Mouse (Mus musculus) liver, adult (tissue): ENCODE measurements around the gene Amigo2.

ENCODE experiments used
- GATA4 ChIP-seq: IDR thresholded peaks from 2 replicates; pipeline ENCODE4 v1.6.1; 2014; ENCODE audit warnings: mild to moderate bottlenecking, low read length; ENCODE audit not compliant: insufficient replicate concordance

Gene Amigo2

DNA sequence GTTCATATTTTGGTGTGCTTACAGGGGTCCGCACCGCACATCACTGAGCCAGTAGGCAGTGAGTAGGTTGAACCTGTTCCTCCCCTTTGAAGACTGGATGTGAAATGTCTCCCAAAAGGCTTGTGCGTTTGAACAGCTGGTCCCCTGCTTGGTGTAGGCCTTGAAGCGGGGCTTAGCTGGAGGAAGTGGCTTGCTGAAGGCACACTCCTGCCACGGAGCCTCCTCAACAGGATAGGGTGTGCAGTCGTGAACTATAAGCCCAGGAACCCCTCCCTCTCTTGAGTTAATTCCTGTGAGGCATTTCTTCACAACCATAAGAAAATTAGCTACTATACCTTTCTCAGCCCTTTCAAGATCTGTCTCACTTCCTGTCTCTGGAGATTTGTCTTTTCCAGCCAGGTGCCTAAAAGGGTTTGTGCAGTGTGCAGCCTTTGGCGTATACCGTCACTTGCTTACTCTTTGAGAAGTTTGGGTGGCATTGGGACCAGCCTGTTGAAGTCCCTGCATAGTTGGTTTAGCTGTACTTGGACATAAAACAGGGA lies 5.5 kb upstream of the Amigo2 start:
- no peak for TF ChIP-seq GATA4

DNA sequence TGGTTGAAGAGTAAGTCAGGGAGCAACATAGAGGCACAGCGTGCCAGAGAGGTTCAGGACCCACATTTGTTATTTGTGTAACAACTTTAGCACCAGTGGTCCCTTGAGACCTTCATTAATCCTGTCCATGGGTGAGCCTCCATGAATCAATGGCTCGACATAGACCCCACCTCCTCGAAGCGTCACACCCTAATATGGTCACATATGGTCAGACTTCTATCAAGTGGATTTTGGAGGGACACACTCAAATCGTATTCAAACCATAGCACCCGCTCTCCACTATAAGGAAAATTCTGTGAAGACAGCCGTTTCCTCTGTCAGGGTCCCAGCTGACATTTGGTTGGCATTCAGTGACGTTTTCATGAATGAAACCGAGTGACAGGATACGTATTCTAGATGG lies 2.2 kb upstream of the Amigo2 start:
- no peak for TF ChIP-seq GATA4

DNA sequence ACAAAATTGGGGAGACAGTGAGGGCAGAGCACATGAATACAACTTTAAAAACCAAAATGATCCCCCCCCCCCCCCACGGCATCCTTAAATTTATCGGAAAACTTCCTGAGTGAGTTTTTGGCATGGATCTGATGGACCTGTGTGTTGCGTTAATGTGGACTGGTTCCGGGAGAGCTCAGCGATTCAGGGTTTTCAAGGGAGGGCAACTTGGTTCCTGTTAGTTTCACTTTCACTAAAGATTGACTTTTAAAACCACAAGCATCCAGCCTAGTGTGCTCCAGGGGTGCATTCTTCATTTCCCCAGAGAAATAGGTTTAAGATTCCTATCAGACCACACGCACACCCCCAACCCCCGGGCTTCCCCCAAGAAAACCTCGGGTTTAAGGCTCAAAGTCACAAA lies 1.2 kb upstream of the Amigo2 start:
- TF ChIP-seq GATA4 = no peak

GRCm38 (mm10) chr15:97247791-97248161 lies 689 bp upstream of the Amigo2 start:
- TF ChIP-seq GATA4 = peak; percentile 32; the same call in 1 of the 2 replicates

DNA sequence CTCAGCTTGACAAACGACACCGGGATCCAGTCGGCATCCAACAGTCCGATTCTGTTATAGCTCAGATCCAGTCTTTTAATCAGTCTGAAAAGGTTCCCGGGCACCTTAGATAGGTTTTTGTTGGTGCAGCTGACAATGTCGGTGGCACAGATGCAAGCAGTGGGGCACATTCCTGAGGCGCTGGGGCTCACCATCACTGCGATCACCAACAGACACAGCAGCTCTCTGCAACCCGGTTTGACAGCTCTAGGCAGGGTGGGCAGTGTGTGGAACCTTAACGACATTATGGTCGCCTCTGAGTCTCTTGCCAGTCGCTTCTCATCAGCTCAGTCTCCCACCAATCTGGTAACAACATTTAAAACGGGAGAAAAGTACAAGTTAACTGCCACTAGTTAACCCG lies 831 bp downstream of the Amigo2 start:
- no peak for TF ChIP-seq GATA4

- no peak for TF ChIP-seq GATA4
Measured at GRCm38 (mm10) chr15:97245392-97245791, 1.7 kb downstream of the Amigo2 start.

DNA sequence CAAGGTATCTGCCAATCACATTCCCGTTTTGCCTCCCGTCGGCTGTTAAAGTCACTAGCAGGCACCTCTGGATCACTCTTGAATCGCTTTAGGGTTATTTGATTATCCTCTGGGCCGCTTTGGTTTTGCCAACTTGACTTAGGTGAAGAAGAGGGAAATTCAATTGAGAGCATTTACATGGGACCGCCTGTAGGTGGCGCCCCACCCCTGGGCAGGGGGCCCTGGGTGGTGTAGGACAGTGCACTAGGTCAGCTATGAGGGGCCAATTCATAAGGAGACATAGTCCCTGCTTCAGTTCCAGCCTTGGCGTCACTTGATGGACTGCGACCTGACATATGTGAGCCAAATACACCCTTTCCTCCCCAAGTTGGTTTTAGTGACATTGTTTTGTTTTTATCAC lies 10.1 kb downstream of the Amigo2 start:
- TF ChIP-seq GATA4 = no peak

- TF ChIP-seq GATA4 = no peak
Measured at GRCm38 (mm10) chr15:97235183-97235582, 11.9 kb downstream of the Amigo2 start.

- TF ChIP-seq GATA4 = peak; percentile 92
Measured at GRCm38 (mm10) chr15:97234076-97234475, 13.0 kb downstream of the Amigo2 start.

GRCm38 (mm10) chr15:97229494-97230077 lies 17.5 kb downstream of the Amigo2 start:
- no peak for TF ChIP-seq GATA4

GRCm38 (mm10) chr15:97224003-97224402 lies 23.1 kb downstream of the Amigo2 start:
- no peak for TF ChIP-seq GATA4

GRCm38 (mm10) chr15:97223431-97223830 lies 23.7 kb downstream of the Amigo2 start:
- TF ChIP-seq GATA4 = no peak

DNA sequence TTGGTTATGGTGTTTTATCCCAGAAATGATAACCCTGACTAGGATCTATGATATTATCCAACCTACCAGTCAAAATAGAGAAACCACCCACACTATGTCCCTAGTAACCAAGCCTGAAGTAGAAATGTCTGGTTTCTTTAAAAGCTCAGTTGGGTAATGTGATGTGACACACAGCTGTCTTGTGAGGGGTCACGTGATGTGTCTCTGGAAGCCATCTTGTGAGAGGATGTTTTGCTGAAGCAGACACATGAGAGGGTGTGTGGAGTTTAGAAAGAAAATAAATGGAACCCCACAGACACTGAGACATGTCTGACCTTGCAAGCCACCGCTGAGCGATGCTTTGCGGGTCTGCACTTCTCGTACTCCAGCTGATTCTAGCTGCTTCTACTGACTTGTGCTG lies 30.2 kb downstream of the Amigo2 start:
- no peak for TF ChIP-seq GATA4

- no peak for TF ChIP-seq GATA4
Measured at GRCm38 (mm10) chr15:97212501-97213477, 34.3 kb downstream of the Amigo2 start.

DNA sequence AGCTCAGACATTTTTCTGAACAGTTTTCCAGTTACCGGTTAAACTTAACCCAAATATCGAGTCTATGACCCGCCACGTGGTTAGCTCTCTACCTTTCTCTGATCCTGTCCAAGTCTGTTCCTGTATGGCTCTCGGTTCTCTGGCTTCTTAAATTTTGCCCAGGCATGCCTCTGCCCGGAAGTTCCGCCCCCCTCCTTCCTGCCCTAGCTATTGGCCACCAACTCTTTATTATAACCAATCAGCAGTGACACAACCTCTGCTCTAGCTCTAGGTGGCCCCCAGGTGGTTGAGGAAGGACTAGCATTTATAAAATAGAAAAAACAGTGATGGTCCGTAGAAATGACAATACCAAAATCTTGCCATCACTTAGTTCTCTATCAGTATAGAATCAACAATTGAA lies 40.6 kb downstream of the Amigo2 start:
- no peak for TF ChIP-seq GATA4

GRCm38 (mm10) chr15:97205776-97206175 lies 41.3 kb downstream of the Amigo2 start:
- no peak for TF ChIP-seq GATA4

GRCm38 (mm10) chr15:97204889-97205288 lies 42.2 kb downstream of the Amigo2 start:
- TF ChIP-seq GATA4 = no peak

DNA sequence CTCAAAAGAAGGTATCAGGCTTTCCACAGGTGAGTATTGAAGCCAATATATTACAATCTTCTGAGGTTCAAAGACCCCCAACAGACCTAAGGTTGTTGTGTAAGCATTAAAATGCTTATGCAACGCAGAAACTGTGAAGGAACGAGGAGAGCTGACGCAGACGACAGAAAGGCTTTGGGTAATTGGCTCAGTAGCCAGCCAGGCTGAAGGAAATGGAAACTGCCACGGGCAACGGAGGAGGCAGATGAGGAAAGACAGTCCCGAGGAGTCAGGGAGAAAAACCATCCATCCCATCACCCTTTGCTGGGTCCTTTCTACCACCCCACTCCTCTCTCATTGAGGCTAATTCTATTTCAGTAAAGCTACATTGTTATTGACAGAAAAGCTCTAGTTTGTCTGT lies 50.4 kb downstream of the Amigo2 start:
- TF ChIP-seq GATA4 = no peak
